Mouse (Mus musculus) liver, postnatal 0 days (tissue): Measurements from ENCODE around the gene Proca1. TPM values are rescaled to one million over a fixed set of nuclear protein-coding genes. Genes with fewer than 3 reads are reported as not detected.

ENCODE experiments used
- ATAC-seq: fragments of 200-750 bp; cut with Nextera tagmentation; 2 replicates; pipeline ENCODE4 v1.8.0; 2017; ENCODE audit warnings: mild to moderate bottlenecking, moderate library complexity
- DNase-seq: peaks from one replicate; pipeline ENCODE4 v3.0.0-alpha.2; 2016
- H3K27ac ChIP-seq: fragments of 300-500 bp; sonication (generic); 2 replicates; pipeline ENCODE4 v1.5.1; 2014; ENCODE audit warnings: antibody characterized with exemption, moderate library complexity, mild to moderate bottlenecking, low read depth
- H3K27me3 ChIP-seq: fragments of 300-500 bp; sonication (generic); 2 replicates; pipeline ENCODE4 v1.6.1; 2014; ENCODE audit warnings: low read length, control low read depth, mixed read lengths; ENCODE audit not compliant: insufficient read depth
- H3K36me3 ChIP-seq: fragments of 300-500 bp; sonication (generic); replicated peaks from 2 replicates; pipeline ENCODE4 v1.6.1; 2014; ENCODE audit warnings: mild to moderate bottlenecking, control low read depth, low read length, moderate library complexity, mixed read lengths; ENCODE audit not compliant: insufficient read depth
- H3K4me1 ChIP-seq: fragments of 300-500 bp; sonication (generic); 2 replicates; pipeline ENCODE4 v1.6.1; 2014; ENCODE audit warnings: antibody characterized with exemption, mild to moderate bottlenecking, control low read depth; ENCODE audit not compliant: insufficient read depth
- H3K4me2 ChIP-seq: fragments of 300-500 bp; sonication (generic); 2 replicates; pipeline ENCODE4 v1.6.1; 2014; ENCODE audit warnings: low read depth, mild to moderate bottlenecking, low read length, moderate library complexity, mixed read lengths
- H3K4me3 ChIP-seq: fragments of 300-500 bp; sonication (generic); 2 replicates; pipeline ENCODE4 v1.5.1; 2014; ENCODE audit warnings: low read depth, low read length
- H3K9ac ChIP-seq: fragments of 300-500 bp; sonication (generic); replicated peaks from 2 replicates; pipeline ENCODE4 v1.6.1; 2014; ENCODE audit warnings: mild to moderate bottlenecking, moderate library complexity
- H3K9me3 ChIP-seq: fragments of 300-500 bp; sonication (generic); 2 replicates; pipeline ENCODE4 v1.6.1; 2016; ENCODE audit warnings: mild to moderate bottlenecking, control low read depth, low read length, mixed read lengths
- CTCF ChIP-seq: sonication (generic); IDR thresholded peaks from 2 replicates; pipeline ENCODE4 v1.5.1; 2016; ENCODE audit warnings: antibody characterized with exemption, low read depth
- EP300 ChIP-seq: IDR thresholded peaks from 2 replicates; pipeline ENCODE4 v1.6.1; 2016; ENCODE audit warnings: antibody characterized with exemption, low read depth, mild to moderate bottlenecking
- WGBS: fragments of 180-500 bp; shearing (Covaris S2); extraction: QIAGEN DNeasy Blood & Tissue Kit; methylation state at CpG from one replicate; pipeline ENCODE4 v1.1.7; 2014; ENCODE audit not compliant: insufficient replicate concordance; 5-methylcytosine and 5-hydroxymethylcytosine counted together
- polyA plus RNA-seq: library from polyadenylated mRNA; unstranded; fragments of >200 nt; fragmentation: Nextera tagmentation; extraction: Ambion mirVana; gene quantifications from 2 replicates; pipeline ENCODE4 v1.2.1, GENCODE M21; 2015

The Proca1 gene
- polyA plus RNA-seq = 0.84 and 1.00 TPM in 2 replicates

GRCm38 (mm10) chr11:78193113-78193512 is at the start of gene Proca1:
Gene Proca1, plus strand, starts transcription at chr11:78193392.
- TF ChIP-seq CTCF (no peak), EP300 (no peak)
- Histone ChIP-seq H3K4me3 (0 out of 2 replicates have a peak within 1 kb of the TSS, but pooled peaks have one; percentile 64), H3K27me3 (peaks cover 34% of the 10 kb centered on the region), H3K9me3 (no peaks in the 10 kb centered on the region), H3K4me1 (peaks cover 21% of the 10 kb centered on the region), H3K4me2 (peak within 1 kb of the TSS; percentile 94), H3K9ac (no peak within 1 kb of the TSS), H3K36me3 (peaks cover 3% of the 10 kb centered on the region; the same call in 1 of the 2 replicates), H3K27ac (no peak within 1 kb of the TSS)
- DNase-seq = no peak
- no peak for ATAC-seq
- WGBS = 92% methylated on average over 1 of the region's 1 CpGs

- Histone ChIP-seq H3K4me3 (no peak overlapping the region), H3K9ac (no peak overlapping the region), H3K4me2 (no peak overlapping the region), H3K4me1 (peaks cover 7% of the 10 kb centered on the region), H3K27me3 (no peaks in the 10 kb centered on the region), H3K36me3 (peaks cover 34% of the 10 kb centered on the region), H3K9me3 (no peaks in the 10 kb centered on the region), H3K27ac (no peak overlapping the region)
- no peak for DNase-seq
- ATAC-seq = no peak
- no peak for TF ChIP-seq EP300
- TF ChIP-seq CTCF = no peak
- 92% methylated on average over 2 of the region's 2 CpGs for WGBS
Measured at GRCm38 (mm10) chr11:78143520-78143919, 49.7 kb upstream of the Proca1 start.

- TF ChIP-seq EP300 = no peak
- peak; percentile 33 for TF ChIP-seq CTCF
- Histone ChIP-seq H3K4me3 (no peak overlapping the region), H3K9ac (no peak overlapping the region), H3K27ac (no peak overlapping the region), H3K9me3 (no peaks in the 10 kb centered on the region), H3K4me1 (peaks cover under 1% of the 10 kb centered on the region; the same call in 1 of the 2 replicates), H3K27me3 (no peaks in the 10 kb centered on the region), H3K36me3 (peaks cover 38% of the 10 kb centered on the region), H3K4me2 (no peak overlapping the region)
- WGBS = 81% methylated on average over 5 of the region's 5 CpGs
- no peak for ATAC-seq
- DNase-seq = no peak
Measured at GRCm38 (mm10) chr11:78146168-78146567, 47.0 kb upstream of the Proca1 start.

- WGBS = 86% methylated on average over 6 of the region's 6 CpGs
- no peak overlapping the region for H3K9ac ChIP-seq
- TF ChIP-seq CTCF (no peak), EP300 (no peak)
- no peaks in the 10 kb centered on the region for H3K27me3 ChIP-seq
- ATAC-seq (no peak), DNase-seq (no peak)
- no peaks in the 10 kb centered on the region for H3K9me3 ChIP-seq
- H3K4me3 ChIP-seq = no peak overlapping the region
- no peaks in the 10 kb centered on the region for H3K4me1 ChIP-seq
- H3K27ac ChIP-seq = no peak overlapping the region
- peaks cover 40% of the 10 kb centered on the region for H3K36me3 ChIP-seq
- no peak overlapping the region for H3K4me2 ChIP-seq
Measured at GRCm38 (mm10) chr11:78146707-78147543, 46.3 kb upstream of the Proca1 start.

GRCm38 (mm10) chr11:78151161-78151560 is 42.0 kb upstream of the Proca1 start:
- H3K4me1 ChIP-seq = no peaks in the 10 kb centered on the region
- H3K4me2 ChIP-seq = no peak overlapping the region

GRCm38 (mm10) chr11:78152299-78153231 is 40.6 kb upstream of the Proca1 start:
- no peaks in the 10 kb centered on the region for H3K4me1 ChIP-seq
- H3K4me2 ChIP-seq = no peak overlapping the region
- H3K27me3 ChIP-seq = no peaks in the 10 kb centered on the region
- DNase-seq (no peak), ATAC-seq (no peak)
- no peak overlapping the region for H3K4me3 ChIP-seq
- H3K27ac ChIP-seq = 0 out of 2 replicates have a peak overlapping the region, but pooled peaks have one; percentile 32
- TF ChIP-seq EP300 = no peak
- TF ChIP-seq CTCF = no peak
- peaks cover 47% of the 10 kb centered on the region for H3K36me3 ChIP-seq
- WGBS = 84% methylated on average over 9 of the region's 9 CpGs
- no peaks in the 10 kb centered on the region for H3K9me3 ChIP-seq
- no peak overlapping the region for H3K9ac ChIP-seq

More at GRCm38 (mm10) chr11:78151161-78151560, 42.0 kb upstream of the Proca1 start:
- Histone ChIP-seq H3K9me3 (no peaks in the 10 kb centered on the region), H3K4me3 (no peak overlapping the region), H3K27me3 (no peaks in the 10 kb centered on the region), H3K27ac (no peak overlapping the region), H3K9ac (no peak overlapping the region), H3K36me3 (peaks cover 42% of the 10 kb centered on the region)
- DNase-seq = peak; percentile 64
- no peak for ATAC-seq
- no peak for TF ChIP-seq EP300
- TF ChIP-seq CTCF = peak; percentile 80
- WGBS = 19% methylated on average over 1 of the region's 1 CpGs
